Mouse (Mus musculus): Measurements from ENCODE around the gene Foxa1. TPM values are rescaled to one million over a fixed set of nuclear protein-coding genes. Genes with fewer than 3 reads are reported as not detected.
A peak's percentile ranks its signal among the peaks of the same experiment; 100 is the strongest.

The Foxa1 gene
- polyA plus RNA-seq (2014; fragmentation: Nextera tagmentation; extraction: Ambion mirVana) = 2.4 and 3.1 TPM in 2 replicates

DNA sequence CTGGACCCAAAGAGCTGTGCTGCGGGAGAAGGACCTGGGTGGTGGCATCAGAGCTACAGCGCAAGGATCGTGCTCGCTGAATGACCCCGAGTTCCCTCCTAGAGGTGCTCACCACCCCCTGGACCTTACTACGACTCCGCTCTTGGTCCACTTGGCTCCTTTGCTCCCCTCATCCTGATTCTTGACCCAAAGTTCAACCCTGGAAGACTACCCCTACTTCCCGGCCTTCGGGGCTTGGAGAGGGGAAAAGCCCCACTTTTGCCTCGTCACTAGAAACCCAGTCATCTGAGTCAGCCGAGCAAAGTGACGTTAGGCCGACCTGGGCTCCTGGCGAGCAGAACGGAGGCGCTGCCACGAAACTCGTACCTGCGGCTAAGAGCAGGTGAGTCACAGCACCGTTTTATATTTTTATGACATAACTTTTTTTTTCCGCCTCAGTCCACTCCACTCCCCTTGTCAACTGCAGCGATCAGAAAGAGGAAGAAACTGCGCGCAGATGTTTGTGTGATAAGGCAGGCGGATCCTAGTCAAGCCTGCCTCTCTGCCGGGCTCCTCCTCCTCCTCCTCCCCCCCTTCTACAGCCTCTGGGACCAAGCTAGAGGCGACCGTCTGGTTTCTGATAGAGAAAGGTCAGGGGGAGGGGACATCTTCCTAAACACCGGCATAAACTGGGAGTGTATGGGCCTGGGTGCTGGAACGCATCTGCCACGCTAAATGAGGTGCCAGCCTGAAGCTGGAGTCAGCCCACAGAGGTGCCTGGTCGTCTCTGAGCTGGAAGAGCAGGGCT is at the start of gene Foxa1:
Gene Foxa1 (minus strand): TSS at position 502 of the 787 bp plus-strand sequence.
- Histone ChIP-seq H3K4me3 (replicated peaks; ENCODE audit: low read depth, low read length) (peak within 1 kb of the TSS; percentile 33), H3K4me1 (ENCODE audit: control insufficient read depth, insufficient read depth, low read length) (0 out of 2 replicates have a peak, but pooled peaks cover 10% of the 10 kb centered on the region), H3K9ac (replicated peaks; ENCODE audit: low read length) (peak within 1 kb of the TSS; percentile 46; the same call in 1 of the 2 replicates), H3K36me3 (ENCODE audit: control insufficient read depth, insufficient read depth, low read length) (no peaks in the 10 kb centered on the region), H3K4me2 (ENCODE audit: low read length) (peak within 1 kb of the TSS; percentile 72), H3K9me3 (ENCODE audit: control insufficient read depth, low read length) (no peaks in the 10 kb centered on the region), H3K27ac (replicated peaks; ENCODE audit: low read depth, low read length) (peak within 1 kb of the TSS; percentile 67), H3K27me3 (ENCODE audit: control insufficient read depth, insufficient read depth, low read length) (peaks cover 97% of the 10 kb centered on the region)
- no peak for ATAC-seq (ENCODE audit: low FRiP score, low TSS enrichment)
- WGBS = under 1% methylated on average over 32 of the region's 32 CpGs
- peak; percentile 30 for DNase-seq

- no peaks in the 10 kb centered on the region for H3K36me3 ChIP-seq (ENCODE audit: control insufficient read depth, insufficient read depth, low read length)
- H3K9me3 ChIP-seq (ENCODE audit: control insufficient read depth, low read length) = no peaks in the 10 kb centered on the region
- peak overlapping the region; percentile 48 for H3K4me3 ChIP-seq (replicated peaks; ENCODE audit: low read depth, low read length)
- WGBS = 2% methylated on average over 80 of the region's 81 CpGs
- peak overlapping the region; percentile 77 for H3K4me2 ChIP-seq (ENCODE audit: low read length)
- peaks cover 24% of the 10 kb centered on the region for H3K27me3 ChIP-seq (ENCODE audit: control insufficient read depth, insufficient read depth, low read length)
- peak; percentile 89 for ATAC-seq (ENCODE audit: low FRiP score, low TSS enrichment)
- no peak overlapping the region for H3K27ac ChIP-seq (replicated peaks; ENCODE audit: low read depth, low read length)
- peak; percentile 77 for DNase-seq
- peak overlapping the region; percentile 43; the same call in 1 of the 2 replicates for H3K9ac ChIP-seq (replicated peaks; ENCODE audit: low read length)
- H3K4me1 ChIP-seq (ENCODE audit: control insufficient read depth, insufficient read depth, low read length) = 0 out of 2 replicates have a peak, but pooled peaks cover 8% of the 10 kb centered on the region
Observed at GRCm38 (mm10) chr12:57575931-57576628, 29.4 kb upstream of the Foxa1 start.

- H3K4me1 ChIP-seq (ENCODE audit: control insufficient read depth, insufficient read depth, low read length) = 0 out of 2 replicates have a peak, but pooled peaks cover 8% of the 10 kb centered on the region
- H3K9me3 ChIP-seq (ENCODE audit: control insufficient read depth, low read length) = no peaks in the 10 kb centered on the region
- H3K4me2 ChIP-seq (ENCODE audit: low read length) = no peak overlapping the region
- no peaks in the 10 kb centered on the region for H3K36me3 ChIP-seq (ENCODE audit: control insufficient read depth, insufficient read depth, low read length)
- DNase-seq = no peak
- H3K4me3 ChIP-seq (replicated peaks; ENCODE audit: low read depth, low read length) = no peak overlapping the region
- H3K9ac ChIP-seq (replicated peaks; ENCODE audit: low read length) = no peak overlapping the region
- H3K27ac ChIP-seq (replicated peaks; ENCODE audit: low read depth, low read length) = no peak overlapping the region
- ATAC-seq (ENCODE audit: low FRiP score, low TSS enrichment) = no peak
- peaks cover 25% of the 10 kb centered on the region for H3K27me3 ChIP-seq (ENCODE audit: control insufficient read depth, insufficient read depth, low read length)
Observed at GRCm38 (mm10) chr12:57572415-57572814, 25.7 kb upstream of the Foxa1 start.

DNA sequence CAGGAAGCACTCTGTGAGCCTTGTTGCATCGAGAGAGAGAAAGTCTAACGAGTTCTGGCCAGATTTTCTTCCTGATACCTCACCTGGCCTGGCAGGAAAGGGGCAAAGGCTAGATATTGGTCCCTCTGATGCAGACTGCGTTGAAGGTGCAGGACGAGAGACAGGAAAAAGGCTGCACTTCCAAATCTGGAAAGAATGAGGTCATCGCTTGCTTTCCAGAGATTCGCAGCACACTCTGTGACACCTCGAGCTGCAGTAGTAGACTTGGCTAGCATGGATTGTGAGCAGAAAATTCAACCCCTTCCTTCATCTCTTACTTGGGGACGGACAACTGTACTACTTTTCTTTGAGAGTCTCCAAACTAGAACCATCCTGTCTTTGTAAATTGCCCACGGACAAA is 25.1 kb upstream of the Foxa1 start:
- Histone ChIP-seq H3K36me3 (ENCODE audit: control insufficient read depth, insufficient read depth, low read length) (no peaks in the 10 kb centered on the region), H3K4me2 (ENCODE audit: low read length) (no peak overlapping the region), H3K9ac (replicated peaks; ENCODE audit: low read length) (no peak overlapping the region), H3K4me1 (ENCODE audit: control insufficient read depth, insufficient read depth, low read length) (0 out of 2 replicates have a peak, but pooled peaks cover 8% of the 10 kb centered on the region), H3K4me3 (replicated peaks; ENCODE audit: low read depth, low read length) (no peak overlapping the region), H3K9me3 (ENCODE audit: control insufficient read depth, low read length) (no peaks in the 10 kb centered on the region), H3K27ac (replicated peaks; ENCODE audit: low read depth, low read length) (no peak overlapping the region), H3K27me3 (ENCODE audit: control insufficient read depth, insufficient read depth, low read length) (peaks cover 25% of the 10 kb centered on the region)
- DNase-seq (no peak), ATAC-seq (ENCODE audit: low FRiP score, low TSS enrichment) (no peak)
- WGBS = 45% methylated on average over 9 of the region's 9 CpGs

- Histone ChIP-seq H3K9ac (replicated peaks; ENCODE audit: low read length) (no peak within 1 kb of the TSS), H3K27ac (replicated peaks; ENCODE audit: low read depth, low read length) (no peak within 1 kb of the TSS), H3K4me3 (replicated peaks; ENCODE audit: low read depth, low read length) (no peak within 1 kb of the TSS), H3K9me3 (ENCODE audit: control insufficient read depth, low read length) (no peaks in the 10 kb centered on the region), H3K27me3 (ENCODE audit: control insufficient read depth, insufficient read depth, low read length) (no peaks in the 10 kb centered on the region), H3K4me1 (ENCODE audit: control insufficient read depth, insufficient read depth, low read length) (no peaks in the 10 kb centered on the region), H3K4me2 (ENCODE audit: low read length) (no peak within 1 kb of the TSS), H3K36me3 (ENCODE audit: control insufficient read depth, insufficient read depth, low read length) (no peaks in the 10 kb centered on the region)
- no peak for ATAC-seq (ENCODE audit: low FRiP score, low TSS enrichment)
- WGBS = 75% methylated on average over 6 of the region's 6 CpGs
- DNase-seq = no peak
Observed at GRCm38 (mm10) chr12:57563909-57564308, 17.2 kb upstream of the Foxa1 start, which contains the start of gene Ttc6. Ttc6 (plus strand) TSS chr12:57564113.

- Histone ChIP-seq H3K9me3 (ENCODE audit: control insufficient read depth, low read length) (no peaks in the 10 kb centered on the region), H3K4me3 (replicated peaks; ENCODE audit: low read depth, low read length) (no peak overlapping the region), H3K9ac (replicated peaks; ENCODE audit: low read length) (no peak overlapping the region), H3K27ac (replicated peaks; ENCODE audit: low read depth, low read length) (no peak overlapping the region), H3K27me3 (ENCODE audit: control insufficient read depth, insufficient read depth, low read length) (peaks cover 70% of the 10 kb centered on the region), H3K4me1 (ENCODE audit: control insufficient read depth, insufficient read depth, low read length) (no peaks in the 10 kb centered on the region), H3K36me3 (ENCODE audit: control insufficient read depth, insufficient read depth, low read length) (no peaks in the 10 kb centered on the region), H3K4me2 (ENCODE audit: low read length) (no peak overlapping the region)
- 40% methylated on average over 3 of the region's 3 CpGs for WGBS
- ATAC-seq (ENCODE audit: low FRiP score, low TSS enrichment) = no peak
- no peak for DNase-seq
Observed at GRCm38 (mm10) chr12:57554091-57554490, 7.4 kb upstream of the Foxa1 start.

DNA sequence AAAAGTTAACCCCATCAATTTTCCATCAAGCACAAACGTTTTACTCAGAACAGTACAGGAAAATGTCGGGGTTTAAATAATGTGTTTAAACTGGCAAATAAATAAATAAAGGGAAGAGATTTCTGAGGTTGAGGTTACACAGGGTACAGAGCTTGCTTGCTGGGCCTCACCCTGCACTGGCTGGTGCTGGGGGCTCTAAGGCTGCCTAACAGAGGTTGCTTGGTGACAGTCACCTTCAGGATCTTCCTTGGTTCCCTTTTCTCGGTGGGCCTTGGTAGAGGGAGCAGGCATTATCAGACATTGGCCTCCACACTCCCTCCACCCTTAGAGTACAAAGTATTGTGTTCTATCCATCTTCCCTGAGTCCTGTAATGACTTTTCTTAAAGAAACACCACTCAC is 5.6 kb upstream of the Foxa1 start:
- DNase-seq (no peak), ATAC-seq (ENCODE audit: low FRiP score, low TSS enrichment) (no peak)
- Histone ChIP-seq H3K4me3 (replicated peaks; ENCODE audit: low read depth, low read length) (no peak overlapping the region), H3K4me2 (ENCODE audit: low read length) (no peak overlapping the region), H3K9ac (replicated peaks; ENCODE audit: low read length) (no peak overlapping the region), H3K27ac (replicated peaks; ENCODE audit: low read depth, low read length) (no peak overlapping the region), H3K27me3 (ENCODE audit: control insufficient read depth, insufficient read depth, low read length) (peaks cover 88% of the 10 kb centered on the region), H3K9me3 (ENCODE audit: control insufficient read depth, low read length) (no peaks in the 10 kb centered on the region), H3K4me1 (ENCODE audit: control insufficient read depth, insufficient read depth, low read length) (no peaks in the 10 kb centered on the region), H3K36me3 (ENCODE audit: control insufficient read depth, insufficient read depth, low read length) (no peaks in the 10 kb centered on the region)
- 14% methylated on average over 3 of the region's 3 CpGs for WGBS

- H3K27me3 ChIP-seq (ENCODE audit: control insufficient read depth, insufficient read depth, low read length) = peaks cover 99% of the 10 kb centered on the region
- no peak overlapping the region for H3K27ac ChIP-seq (replicated peaks; ENCODE audit: low read depth, low read length)
- no peaks in the 10 kb centered on the region for H3K36me3 ChIP-seq (ENCODE audit: control insufficient read depth, insufficient read depth, low read length)
- H3K4me1 ChIP-seq (ENCODE audit: control insufficient read depth, insufficient read depth, low read length) = 0 out of 2 replicates have a peak, but pooled peaks cover 2% of the 10 kb centered on the region
- no peak overlapping the region for H3K4me2 ChIP-seq (ENCODE audit: low read length)
- no peak for DNase-seq
- H3K9me3 ChIP-seq (ENCODE audit: control insufficient read depth, low read length) = no peaks in the 10 kb centered on the region
- H3K4me3 ChIP-seq (replicated peaks; ENCODE audit: low read depth, low read length) = no peak overlapping the region
- 2% methylated on average over 8 of the region's 8 CpGs for WGBS
- H3K9ac ChIP-seq (replicated peaks; ENCODE audit: low read length) = no peak overlapping the region
- ATAC-seq (ENCODE audit: low FRiP score, low TSS enrichment) = no peak
Observed at GRCm38 (mm10) chr12:57550881-57551280, 4.2 kb upstream of the Foxa1 start.

All from midbrain, embryonic 14.5 days (tissue).